Mouse (Mus musculus) MEL (cell line): Measurements from ENCODE around the gene Phf1. TPM values are rescaled to one million over a fixed set of nuclear protein-coding genes. Genes with fewer than 3 reads are reported as not detected.
A peak's percentile ranks its signal among the peaks of the same experiment; 100 is the strongest.

ENCODE experiments used
- DNase-seq: peaks from one replicate; pipeline ENCODE4 v3.0.0; 2011; ENCODE audit warnings: low read depth, low spot score
- H3K27ac ChIP-seq: 2 replicates; pipeline ENCODE4 v1.5.1; 2012; ENCODE audit warnings: low read depth, mild to moderate bottlenecking, control low read depth, low read length, moderate library complexity; ENCODE audit not compliant: control insufficient read depth
- H3K27me3 ChIP-seq, 2 experiments: fragments of 150-350 bp in 1 of 2; sonication (generic) in 1 of 2; 2 replicates each; pipeline ENCODE4 v1.6.1; 2012; ENCODE audit warnings: low read length in 2 of 2, mild to moderate bottlenecking in 2 of 2, improper control_type of control experiment in 1 of 2, moderate library complexity in 1 of 2; ENCODE audit not compliant: insufficient read depth in 2 of 2, control insufficient read depth in 1 of 2
- H3K36me3 ChIP-seq, 2 experiments: 2 replicates each; pipeline ENCODE4 v1.6.1; 2012 to 2014; ENCODE audit warnings: low read length in 2 of 2, improper control_type of control experiment in 1 of 2, inconsistent platforms in 1 of 2, mild to moderate bottlenecking in 1 of 2; ENCODE audit not compliant: insufficient read depth in 2 of 2, control insufficient read depth in 1 of 2
- H3K4me1 ChIP-seq, 2 experiments: fragments of 150-350 bp in 1 of 2; sonication (generic) in 1 of 2; 2 replicates each; pipeline ENCODE4 v1.6.1; 2012; ENCODE audit warnings: low read length in 2 of 2, improper control_type of control experiment in 1 of 2, mild to moderate bottlenecking in 1 of 2; ENCODE audit not compliant: insufficient read depth in 2 of 2, control insufficient read depth in 1 of 2
- H3K4me3 ChIP-seq, 2 experiments: fragments of 150-350 bp in 1 of 2; sonication (generic) in 1 of 2; 2 replicates each; pipeline ENCODE4 v1.5.1; 2012; ENCODE audit warnings: low read depth in 2 of 2, low read length in 2 of 2, mild to moderate bottlenecking in 2 of 2, moderate library complexity in 2 of 2, control low read depth in 1 of 2, improper control_type of control experiment in 1 of 2; ENCODE audit not compliant: control insufficient read depth in 1 of 2, insufficient read depth in 1 of 2
- H3K79me2 ChIP-seq: 2 replicates; pipeline ENCODE4 v1.6.1; 2012; ENCODE audit warnings: mild to moderate bottlenecking, low read length, moderate library complexity; ENCODE audit not compliant: control insufficient read depth, poor library complexity, insufficient read depth
- H3K9ac ChIP-seq: 2 replicates; pipeline ENCODE4 v1.6.1; 2012; ENCODE audit warnings: low read depth, mild to moderate bottlenecking, control low read depth, low read length, moderate library complexity; ENCODE audit not compliant: control insufficient read depth, poor library complexity, severe bottlenecking
- H3K9me3 ChIP-seq: fragments of 150-350 bp; sonication (generic); replicated peaks from 2 replicates; pipeline ENCODE4 v1.6.1; 2012; ENCODE audit warnings: mild to moderate bottlenecking, low read length, improper control_type of control experiment, moderate library complexity; ENCODE audit not compliant: insufficient read depth
- BHLHE40 ChIP-seq: IDR thresholded peaks from 2 replicates; pipeline ENCODE4 v1.6.1; 2012; ENCODE audit warnings: low read depth, mild to moderate bottlenecking, inconsistent platforms, low read length, improper control_type of control experiment, borderline replicate concordance
- CHD1 ChIP-seq: IDR thresholded peaks from 2 replicates; pipeline ENCODE4 v1.6.1; 2012; ENCODE audit warnings: low read depth, mild to moderate bottlenecking, inconsistent platforms, low read length, improper control_type of control experiment
- ELF1 ChIP-seq: IDR thresholded peaks from 2 replicates; pipeline ENCODE4 v1.6.1; 2014; ENCODE audit warnings: low read depth, mild to moderate bottlenecking, inconsistent platforms, low read length, improper control_type of control experiment, moderate library complexity
- GABPA ChIP-seq: IDR thresholded peaks from 2 replicates; pipeline ENCODE4 v1.6.1; 2012; ENCODE audit warnings: low read depth, mild to moderate bottlenecking, inconsistent platforms, low read length, improper control_type of control experiment, moderate library complexity
- GATA1 ChIP-seq: IDR thresholded peaks from 2 replicates; pipeline ENCODE4 v1.6.1; 2011; ENCODE audit warnings: low read depth, low read length, improper control_type of control experiment
- HCFC1 ChIP-seq: IDR thresholded peaks from 2 replicates; pipeline ENCODE4 v1.6.1; 2012; ENCODE audit warnings: low read depth, mild to moderate bottlenecking, inconsistent platforms, low read length, improper control_type of control experiment, moderate library complexity
- MAFK ChIP-seq: IDR thresholded peaks from 2 replicates; pipeline ENCODE4 v1.6.1; 2011; ENCODE audit warnings: low read depth, mild to moderate bottlenecking, low read length, improper control_type of control experiment, borderline replicate concordance
- MAX ChIP-seq: IDR thresholded peaks from 2 replicates; pipeline ENCODE4 v1.6.1; 2011; ENCODE audit warnings: low read length, improper control_type of control experiment
- MEF2A ChIP-seq: IDR thresholded peaks from 2 replicates; pipeline ENCODE4 v1.6.1; 2014; ENCODE audit warnings: low read depth, mild to moderate bottlenecking, inconsistent platforms, low read length, improper control_type of control experiment; ENCODE audit not compliant: poor library complexity, insufficient replicate concordance, severe bottlenecking; ENCODE audit errors: extremely low read depth
- MXI1 ChIP-seq: IDR thresholded peaks from 2 replicates; pipeline ENCODE4 v1.6.1; 2011; ENCODE audit warnings: mild to moderate bottlenecking, low read depth, low read length, improper control_type of control experiment
- MYB ChIP-seq: IDR thresholded peaks from 2 replicates; pipeline ENCODE4 v1.6.1; 2011; ENCODE audit warnings: mild to moderate bottlenecking, low read depth, low read length, improper control_type of control experiment
- MYC ChIP-seq: IDR thresholded peaks from 2 replicates; pipeline ENCODE4 v1.6.1; 2011; ENCODE audit warnings: low read depth, mild to moderate bottlenecking, low read length, improper control_type of control experiment, moderate library complexity
- NELFE ChIP-seq: IDR thresholded peaks from 2 replicates; pipeline ENCODE4 v1.6.1; 2011; ENCODE audit warnings: low read depth, low read length, improper control_type of control experiment
- POLR2A ChIP-seq, 2 experiments: IDR thresholded peaks; 2 replicates each; pipeline ENCODE4 v1.6.1; 2011 to 2012; ENCODE audit warnings: low read length in 2 of 2, mild to moderate bottlenecking in 2 of 2, control low read depth in 1 of 2, improper control_type of control experiment in 1 of 2, low read depth in 1 of 2, moderate library complexity in 1 of 2; ENCODE audit not compliant: control insufficient read depth in 1 of 2, insufficient read depth in 1 of 2, poor library complexity in 1 of 2
- POLR2AphosphoS2 ChIP-seq: IDR thresholded peaks from 2 replicates; pipeline ENCODE4 v1.6.1; 2011; ENCODE audit warnings: low read length, improper control_type of control experiment
- POLR2AphosphoS5 ChIP-seq: IDR thresholded peaks from 2 replicates; pipeline ENCODE4 v1.6.1; 2012; ENCODE audit warnings: low read depth, borderline replicate concordance, mild to moderate bottlenecking, inconsistent platforms, low read length, moderate library complexity, mixed read lengths
- RAD21 ChIP-seq: IDR thresholded peaks from 2 replicates; pipeline ENCODE4 v1.6.1; 2011; ENCODE audit warnings: mild to moderate bottlenecking, low read depth, low read length, improper control_type of control experiment
- RCOR1 ChIP-seq: IDR thresholded peaks from 2 replicates; pipeline ENCODE4 v1.6.1; 2012; ENCODE audit warnings: low read depth, mild to moderate bottlenecking, inconsistent platforms, low read length, improper control_type of control experiment
- SIN3A ChIP-seq: IDR thresholded peaks from 2 replicates; pipeline ENCODE4 v1.6.1; 2012; ENCODE audit warnings: low read length, improper control_type of control experiment, inconsistent platforms
- SMC3 ChIP-seq: IDR thresholded peaks from 2 replicates; pipeline ENCODE4 v1.6.1; 2011; ENCODE audit warnings: low read depth, low read length, improper control_type of control experiment
- TBP ChIP-seq: IDR thresholded peaks from 2 replicates; pipeline ENCODE4 v1.8.0; 2011; ENCODE audit warnings: low read depth, low read length, improper control_type of control experiment
- TCF12 ChIP-seq: IDR thresholded peaks from 2 replicates; pipeline ENCODE4 v1.6.1; 2014; ENCODE audit warnings: low read depth, mild to moderate bottlenecking, inconsistent platforms, low read length, improper control_type of control experiment, moderate library complexity
- UBTF ChIP-seq: IDR thresholded peaks from 2 replicates; pipeline ENCODE4 v1.6.1; 2012; ENCODE audit warnings: low read depth, mild to moderate bottlenecking, inconsistent platforms, low read length, improper control_type of control experiment, moderate library complexity, borderline replicate concordance; ENCODE audit not compliant: insufficient read depth
- USF1 ChIP-seq: IDR thresholded peaks from 2 replicates; pipeline ENCODE4 v1.6.1; 2014; ENCODE audit warnings: low read depth, mild to moderate bottlenecking, inconsistent platforms, low read length, improper control_type of control experiment, moderate library complexity
- USF2 ChIP-seq, 2 experiments: IDR thresholded peaks; 2 replicates each; pipeline ENCODE4 v1.6.1; 2011 to 2012; ENCODE audit warnings: improper control_type of control experiment in 2 of 2, low read length in 2 of 2, borderline replicate concordance in 1 of 2, inconsistent platforms in 1 of 2, low read depth in 1 of 2, mild to moderate bottlenecking in 1 of 2; ENCODE audit not compliant: insufficient read depth in 1 of 2
- ZC3H11A ChIP-seq: IDR thresholded peaks from 2 replicates; pipeline ENCODE4 v1.6.1; 2012; ENCODE audit warnings: low read depth, mild to moderate bottlenecking, inconsistent platforms, low read length, improper control_type of control experiment
- ZKSCAN1 ChIP-seq: IDR thresholded peaks from 2 replicates; pipeline ENCODE4 v1.6.1; 2012; ENCODE audit warnings: low read depth, mild to moderate bottlenecking, inconsistent platforms, low read length, improper control_type of control experiment, moderate library complexity
- ZMIZ1 ChIP-seq: IDR thresholded peaks from 2 replicates; pipeline ENCODE4 v1.6.1; 2012; ENCODE audit warnings: low read depth, mild to moderate bottlenecking, inconsistent platforms, low read length, improper control_type of control experiment, moderate library complexity
- polyA plus RNA-seq, 2 experiments: library from polyadenylated mRNA; stranded (reverse) in 1 of 2; unstranded in 1 of 2; fragments of >175 nt in 1 of 2; fragments of >200 nt in 1 of 2; gene quantifications; 2 replicates each; pipeline versions ENCODE4 v1.2.1 to v1.2.4; 2012; ENCODE audit warnings: low replicate concordance in 2 of 2, low read depth in 1 of 2; ENCODE audit not compliant: insufficient read length in 2 of 2, insufficient read depth in 1 of 2, missing spikeins in 1 of 2
- total RNA-seq: library from RNA; depleted of rRNA; stranded (reverse); fragments of 300-350 nt; gene quantifications from 2 replicates; pipeline ENCODE4 v1.2.3, GENCODE M21; 2012

Gene Phf1
- total and polyA plus RNA-seq, 3 experiments: 2.9 to 9.5 TPM; not detected in 1

- peak; percentile 97 for DNase-seq
- Histone ChIP-seq H3K79me2 (peaks cover 37% of the 10 kb centered on the region), H3K27ac (peak within 1 kb of the TSS; percentile 62), H3K27me3 (no peaks in the 10 kb centered on the region), H3K4me1 (peaks cover 0 to 22% of the 10 kb centered on the region in 2 experiments; a peak in 3 of 4 replicates), H3K4me3 (peak within 1 kb of the TSS; percentile 82 to 95), H3K36me3 (peaks cover 3 to 26% of the 10 kb centered on the region in 2 experiments; a peak in 3 of 4 replicates), H3K9me3 (no peaks in the 10 kb centered on the region), H3K9ac (peak within 1 kb of the TSS; percentile 86)
- TF ChIP-seq RCOR1 (no peak), SMC3 (no peak), GATA1 (no peak), TBP (peak; percentile 85), POLR2AphosphoS5 (0 out of 2 replicates have a peak, but pooled peaks have one; percentile 85), MEF2A (no peak), USF2 (IDR thresholded peaks at IDR 0.05; ENCODE audit: borderline replicate concordance in 1 of 2, insufficient read depth in 1 of 2, low read depth in 1 of 2, low read length in 2 of 2) (no peak), NELFE (peak; percentile 98), GABPA (no peak), CHD1 (no peak), MYC (peak; percentile 63; the same call in 1 of the 2 replicates), UBTF (no peak), HCFC1 (peak; percentile 83), ZC3H11A (no peak), ZKSCAN1 (0 out of 2 replicates have a peak, but pooled peaks have one; percentile 6), BHLHE40 (peak; percentile 44; the same call in 1 of the 2 replicates), POLR2AphosphoS2 (peak; percentile 98), ZMIZ1 (peak; percentile 96), ELF1 (peak; percentile 88), MAFK (no peak), MAX (peak; percentile 38; the same call in 1 of the 2 replicates), SIN3A (peak; percentile 84), USF1 (peak; percentile 51; the same call in 1 of the 2 replicates), MYB (0 out of 2 replicates have a peak, but pooled peaks have one; percentile 47), TCF12 (peak; percentile 54), RAD21 (no peak), MXI1 (peak; percentile 91), POLR2A (IDR thresholded peaks at IDR 0.05; ENCODE audit: control insufficient read depth in 1 of 2, insufficient read depth in 1 of 2, low read depth in 1 of 2, low read length in 2 of 2, poor library complexity in 1 of 2) (peak; percentile 95 to 100)
Observed at GRCm38 (mm10) chr17:26972703-26973574, 40.1 kb downstream of the Phf1 start, which contains the start of gene Zbtb9. Gene Zbtb9, plus strand, starts transcription at chr17:26973167.
